ENCODE assay signal across 25 mouse cellular contexts in genomic region chr3:23658585-23659252, GRCm38 (mm10).
"Had no signal": no experiment of that assay in that cellular context is flagged by ENCODE, and none has a peak within 500 bp of the region (broad histone marks: within the 10 kb centered on the region; RNA-seq: fewer than 3 reads in every experiment).

No protein-coding gene starts in this region.

- H3K27ac ChIP-seq: heart, adult 2 months; heart, embryonic 13.5 days; heart, embryonic 15.5 days; hindbrain, embryonic 13.5 days; hindbrain, embryonic 15.5 days; hindbrain, postnatal 0 days; kidney, embryonic 15.5 days; kidney, postnatal 0 days; limb, embryonic 13.5 days; limb, embryonic 15.5 days had no signal

- H3K9ac ChIP-seq: heart, embryonic 13.5 days; heart, embryonic 15.5 days; hindbrain, embryonic 13.5 days; hindbrain, embryonic 15.5 days; kidney, embryonic 15.5 days; limb, embryonic 13.5 days; limb, embryonic 15.5 days had no signal

- H3K4me2 ChIP-seq: heart, embryonic 11.5 days; heart, embryonic 13.5 days; heart, embryonic 15.5 days; hindbrain, embryonic 13.5 days; hindbrain, embryonic 15.5 days; kidney, embryonic 15.5 days; limb, embryonic 13.5 days; limb, embryonic 15.5 days had no signal

- DNase-seq: gastrocnemius, postnatal 14 days; gastrocnemius, postnatal 36 days; heart, adult 11 months; heart, adult 2 months; heart, postnatal 14 days; heart, postnatal 36 days; kidney, adult 11 months; kidney, adult 2 months; kidney, adult 9 months; kidney, postnatal 14 days; kidney, postnatal 36 days; layer of hippocampus, adult 9-11 months; layer of hippocampus, postnatal 36 days; left cerebral cortex, postnatal 4 days had no signal

- ATAC-seq: hindbrain, postnatal 0 days; intestine, embryonic 16.5 days had no signal

- H3K27me3 ChIP-seq: heart, embryonic 13.5 days; heart, embryonic 15.5 days; hindbrain, embryonic 13.5 days; hindbrain, embryonic 15.5 days; kidney, embryonic 15.5 days; limb, embryonic 13.5 days; limb, embryonic 15.5 days had no signal

- H3K9me3 ChIP-seq: heart, embryonic 13.5 days; heart, embryonic 15.5 days; hindbrain, embryonic 13.5 days; hindbrain, embryonic 15.5 days; kidney, embryonic 15.5 days; limb, embryonic 13.5 days; limb, embryonic 15.5 days had no signal

- H3K4me1 ChIP-seq: heart, embryonic 13.5 days; heart, embryonic 15.5 days; hindbrain, embryonic 13.5 days; hindbrain, embryonic 15.5 days; kidney, embryonic 15.5 days; limb, embryonic 13.5 days; limb, embryonic 15.5 days had no signal

- H3K36me3 ChIP-seq: heart, embryonic 13.5 days; heart, embryonic 15.5 days; hindbrain, embryonic 13.5 days; hindbrain, embryonic 15.5 days; kidney, embryonic 15.5 days; limb, embryonic 13.5 days; limb, embryonic 15.5 days had no signal

- H3K4me3 ChIP-seq: heart, adult 2 months; heart, embryonic 13.5 days; heart, embryonic 15.5 days; hindbrain, embryonic 13.5 days; hindbrain, embryonic 15.5 days; kidney, embryonic 15.5 days; limb, embryonic 13.5 days; limb, embryonic 15.5 days had no signal
